ENCODE assay signal across 9 mouse cellular contexts in the genomic region with DNA sequence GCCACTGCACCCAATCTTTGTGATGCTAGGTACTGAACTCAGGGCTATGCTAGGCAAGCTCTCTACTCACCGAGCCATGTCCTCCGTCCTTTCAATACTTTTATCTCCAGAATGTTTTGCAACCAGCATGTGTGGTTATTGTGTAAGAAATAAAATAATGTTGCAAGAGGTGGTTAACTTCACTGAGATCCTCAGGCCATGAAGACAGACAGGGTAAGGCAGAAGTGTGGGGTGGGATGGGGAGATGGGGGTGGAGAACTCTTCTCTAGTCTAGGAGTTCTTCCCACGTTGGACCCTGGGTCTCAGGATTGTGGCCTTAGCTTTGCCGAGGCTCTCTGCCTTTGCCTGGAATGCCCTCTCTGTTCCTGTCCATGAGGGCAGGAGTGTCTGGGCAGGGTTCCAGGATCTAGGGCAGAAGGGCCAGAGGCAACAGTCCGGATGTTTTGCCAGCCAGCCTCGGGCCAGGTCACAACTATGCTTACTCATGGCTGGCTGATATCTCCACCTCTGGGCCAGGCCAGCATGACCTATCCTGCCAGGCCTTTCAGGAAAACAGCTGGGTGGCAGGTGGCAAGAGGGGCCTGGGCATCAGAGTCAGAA. TPM values are rescaled to one million over a fixed set of nuclear protein-coding genes. Genes with fewer than 3 reads are reported as not detected.
A peak's percentile ranks its signal among the peaks of the same experiment; 100 is the strongest.
DNase-seq lines count a peak whose midpoint lies in the region; ATAC-seq and TF ChIP-seq lines count a peak whose summit lies in the region.
"Had no signal": no experiment of that assay in that cellular context is flagged by ENCODE, and none has a peak within 500 bp of the region (broad histone marks: within the 10 kb centered on the region; RNA-seq: fewer than 3 reads in every experiment).

No protein-coding gene starts in this region.

- intact Hi-C loops in heart, postnatal 25 days (cut with DNase I), result no loop called here

- no peak for TF ChIP-seq CTCF in midbrain, postnatal 0 days (IDR thresholded peaks at IDR 0.05)

- H3K4me3 ChIP-seq in midbrain, embryonic 14.5 days (replicated peaks; ENCODE audit: low read depth, low read length), result no peak overlapping the region
- H3K4me3 ChIP-seq in midbrain, postnatal 0 days (ENCODE audit: low read depth, low read length), result no peak overlapping the region
- H3K4me3 ChIP-seq: embryonic facial prominence, embryonic 12.5 days had no signal

- H3K36me3 ChIP-seq in midbrain, embryonic 14.5 days (ENCODE audit: control insufficient read depth, insufficient read depth, low read length), result no peaks in the 10 kb centered on the region
- no peaks in the 10 kb centered on the region for H3K36me3 ChIP-seq in midbrain, postnatal 0 days (ENCODE audit: insufficient read depth, low read length)
- H3K36me3 ChIP-seq: embryonic facial prominence, embryonic 12.5 days had no signal

- ATAC-seq in midbrain, embryonic 14.5 days (ENCODE audit: low FRiP score, low TSS enrichment), result no peak
- ATAC-seq in midbrain, postnatal 0 days (ENCODE audit: low FRiP score), result no peak
- peak; percentile 79 for ATAC-seq in megakaryocyte progenitor cell, adult 5-6 weeks (replicated peaks; ENCODE audit: poor library complexity)
- ATAC-seq in erythroid progenitor cell, adult 5-6 weeks (replicated peaks; ENCODE audit: low FRiP score, poor library complexity, severe bottlenecking), result no peak

- WGBS in midbrain, embryonic 14.5 days, result 88% methylated on average over 6 of the region's 6 CpGs
- 80% methylated on average over 6 of the region's 6 CpGs for WGBS in midbrain, postnatal 0 days

- no peaks in the 10 kb centered on the region for H3K9me3 ChIP-seq in midbrain, embryonic 14.5 days (ENCODE audit: control insufficient read depth, low read length)
- no peaks in the 10 kb centered on the region for H3K9me3 ChIP-seq in midbrain, postnatal 0 days (ENCODE audit: low read length)
- H3K9me3 ChIP-seq: embryonic facial prominence, embryonic 12.5 days had no signal

- no peak for DNase-seq in midbrain, embryonic 14.5 days
- DNase-seq in midbrain, postnatal 0 days (ENCODE audit: low spot score), result no peak
- DNase-seq in adrenal gland, postnatal 25 days, result peak; percentile 76
- peak; percentile 61 for DNase-seq in heart, postnatal 25 days (ENCODE audit: low spot score)
- DNase-seq in embryo, embryonic 11 days, result no peak
- no peak for DNase-seq in frontal cortex, postnatal 36 days (ENCODE audit: low spot score in 2 of 2)

- no peaks in the 10 kb centered on the region for H3K27me3 ChIP-seq in midbrain, embryonic 14.5 days (ENCODE audit: control insufficient read depth, insufficient read depth, low read length)
- H3K27me3 ChIP-seq in midbrain, postnatal 0 days (ENCODE audit: insufficient read depth, low read length), result no peaks in the 10 kb centered on the region

- H3K27ac ChIP-seq in midbrain, embryonic 14.5 days (replicated peaks; ENCODE audit: low read depth, low read length), result 0 out of 2 replicates have a peak overlapping the region, but pooled peaks have one; percentile 32
- H3K27ac ChIP-seq in midbrain, postnatal 0 days (ENCODE audit: low read depth, low read length), result no peak overlapping the region
- H3K27ac ChIP-seq: embryonic facial prominence, embryonic 12.5 days had no signal

- peaks cover 11% of the 10 kb centered on the region for H3K4me1 ChIP-seq in midbrain, embryonic 14.5 days (ENCODE audit: control insufficient read depth, insufficient read depth, low read length)
- H3K4me1 ChIP-seq in midbrain, postnatal 0 days (ENCODE audit: insufficient read depth, low read length), result peaks cover 13% of the 10 kb centered on the region; the same call in 1 of the 2 replicates

- no peak overlapping the region for H3K9ac ChIP-seq in midbrain, embryonic 14.5 days (replicated peaks; ENCODE audit: low read length)
- H3K9ac ChIP-seq in midbrain, postnatal 0 days (replicated peaks; ENCODE audit: low read length, poor library complexity, severe bottlenecking), result no peak overlapping the region
- H3K9ac ChIP-seq: embryonic facial prominence, embryonic 12.5 days had no signal

- no peak overlapping the region for H3K4me2 ChIP-seq in midbrain, embryonic 14.5 days (ENCODE audit: low read length)
- no peak overlapping the region for H3K4me2 ChIP-seq in midbrain, postnatal 0 days (ENCODE audit: low read depth, low read length, poor library complexity, severe bottlenecking)
- H3K4me2 ChIP-seq: embryonic facial prominence, embryonic 12.5 days had no signal

RNA-seq across cellular contexts. Expression of gene Jph3, which starts 33.7 kb away (rescaled TPM):
- polyA plus RNA-seq in midbrain, embryonic 14.5 days (2014; fragmentation: Nextera tagmentation; extraction: Ambion mirVana), result 73.5 and 86.4 TPM in 2 replicates
- total RNA-seq in midbrain, postnatal 0 days (2014; rRNA removed), result 63.2 and 70.2 TPM in 2 replicates
- polyA plus RNA-seq in midbrain, postnatal 0 days (2015; fragmentation: Nextera tagmentation; extraction: Ambion mirVana), result 109 and 110 TPM in 2 replicates
- total RNA-seq in adrenal gland, postnatal 25 days (2021), result 2.0 and 3.2 TPM in 2 replicates
- not detected for total RNA-seq in heart, postnatal 25 days (2021)
- not detected in 2 replicates for total RNA-seq in megakaryocyte progenitor cell, adult 5-6 weeks (2015)
- 0.04 TPM in 1 of 2 replicates, not detected in the other for total RNA-seq in megakaryocyte progenitor cell, adult 5-6 weeks (2017)
- not detected in 2 replicates for total RNA-seq in erythroid progenitor cell, adult 5-6 weeks (2015; ENCODE audit: low replicate concordance)
- total RNA-seq in erythroid progenitor cell, adult 5-6 weeks (2017; ENCODE audit: low replicate concordance), result not detected in 2 replicates

RNA-seq across cellular contexts. Expression of gene Zcchc14, which starts 43.0 kb away (rescaled TPM):
- 39.0 and 43.4 TPM in 2 replicates for polyA plus RNA-seq in midbrain, embryonic 14.5 days (2014; fragmentation: Nextera tagmentation; extraction: Ambion mirVana)
- 66.5 and 68.5 TPM in 2 replicates for total RNA-seq in midbrain, postnatal 0 days (2014; rRNA removed)
- polyA plus RNA-seq in midbrain, postnatal 0 days (2015; fragmentation: Nextera tagmentation; extraction: Ambion mirVana), result 11.5 and 16.9 TPM in 2 replicates
- total RNA-seq in adrenal gland, postnatal 25 days (2021), result 52.5 and 57.8 TPM in 2 replicates
- total RNA-seq in heart, postnatal 25 days (2021), result 10 to 100 TPM; 27.1 to 31.3 TPM
- total RNA-seq in megakaryocyte progenitor cell, adult 5-6 weeks (2015), result 0.07 TPM in 1 of 2 replicates, not detected in the other
- 0.04 TPM in 1 of 2 replicates, not detected in the other for total RNA-seq in megakaryocyte progenitor cell, adult 5-6 weeks (2017)
- not detected in 2 replicates for total RNA-seq in erythroid progenitor cell, adult 5-6 weeks (2015; ENCODE audit: low replicate concordance)
- total RNA-seq in erythroid progenitor cell, adult 5-6 weeks (2017; ENCODE audit: low replicate concordance), result not detected in 2 replicates

Comparison
In these comparisons a context has a peak if more than half of its experiments do, and no peak if none do; other contexts are left out.
1. DNase-seq: peak in adrenal gland, postnatal 25 days (single experiment) and heart, postnatal 25 days (single experiment); none in midbrain, embryonic 14.5 days (single experiment), midbrain, postnatal 0 days (single experiment), embryo, embryonic 11 days (single experiment) and frontal cortex, postnatal 36 days (0 of 2).
2. RNA of gene Jph3, which starts 33.7 kb away (total RNA-seq): 63.2 to 70.2 TPM in midbrain, postnatal 0 days; 2.0 to 3.2 TPM in adrenal gland, postnatal 25 days, 0.04 TPM in megakaryocyte progenitor cell, adult 5-6 weeks, not detected in heart, postnatal 25 days and not detected in erythroid progenitor cell, adult 5-6 weeks; every median in the first group is over 10 times any median in the second.
3. RNA of gene Zcchc14, which starts 43.0 kb away (total RNA-seq): 66.5 to 68.5 TPM in midbrain, postnatal 0 days, 52.5 to 57.8 TPM in adrenal gland, postnatal 25 days and 27.1 to 31.3 TPM in heart, postnatal 25 days; 0.04 to 0.07 TPM in megakaryocyte progenitor cell, adult 5-6 weeks and not detected in erythroid progenitor cell, adult 5-6 weeks; every median in the first group is over 10 times any median in the second.